Mouse (Mus musculus): ENCODE results near the gene Rnf145.
"Not testable (repeated sequence)": the region's sequence is repeated elsewhere in the genome, so short reads cannot be mapped to it uniquely, and the experiment has no call there.

Gene Rnf145

DNA sequence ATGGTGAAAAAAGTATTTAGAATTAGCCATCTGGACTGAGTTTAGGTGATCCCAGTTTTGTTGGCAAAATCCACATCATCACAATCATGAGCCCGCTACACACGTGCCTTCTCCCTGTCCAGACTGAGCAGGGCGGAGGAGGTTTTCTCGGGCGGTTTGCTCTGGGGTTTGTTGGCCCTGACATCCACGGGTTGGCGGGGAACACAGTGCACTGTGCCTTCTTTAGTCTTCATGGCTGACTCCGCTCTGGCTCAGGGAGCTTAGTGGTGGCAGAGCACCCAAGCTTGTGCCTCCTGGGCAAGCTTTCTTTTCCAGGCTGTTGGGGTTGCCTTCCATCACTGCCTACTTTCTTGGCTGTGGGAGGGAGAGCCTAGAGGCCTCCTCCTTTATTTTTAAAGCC is 41.6 kb downstream of the Rnf145 start:
- no peak for DNase-seq (ENCODE audit: extremely low read depth, low read depth)

DNA sequence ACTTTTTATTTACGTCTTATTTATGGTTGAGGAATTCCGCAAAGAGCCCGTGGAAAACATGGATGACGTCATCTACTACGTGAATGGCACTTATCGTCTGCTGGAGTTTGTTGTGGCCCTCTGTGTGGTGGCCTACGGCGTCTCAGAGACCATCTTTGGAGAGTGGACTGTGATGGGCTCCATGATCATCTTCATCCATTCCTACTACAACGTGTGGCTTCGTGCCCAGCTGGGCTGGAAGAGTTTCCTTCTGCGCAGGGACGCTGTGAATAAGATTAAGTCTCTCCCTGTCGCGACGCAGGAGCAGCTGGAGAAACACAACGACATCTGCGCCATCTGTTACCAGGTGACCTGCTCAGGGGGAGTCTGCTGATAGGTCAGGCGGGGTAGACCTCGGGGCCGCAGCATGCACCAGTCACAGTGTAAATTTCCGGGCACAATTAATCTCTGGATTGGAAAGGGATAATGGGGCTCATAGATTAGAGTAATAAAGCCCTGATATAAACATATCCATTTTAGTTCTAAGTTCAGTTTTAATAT is 42.8 kb downstream of the Rnf145 start:
- no peak for DNase-seq (ENCODE audit: extremely low read depth, low read depth)

DNA sequence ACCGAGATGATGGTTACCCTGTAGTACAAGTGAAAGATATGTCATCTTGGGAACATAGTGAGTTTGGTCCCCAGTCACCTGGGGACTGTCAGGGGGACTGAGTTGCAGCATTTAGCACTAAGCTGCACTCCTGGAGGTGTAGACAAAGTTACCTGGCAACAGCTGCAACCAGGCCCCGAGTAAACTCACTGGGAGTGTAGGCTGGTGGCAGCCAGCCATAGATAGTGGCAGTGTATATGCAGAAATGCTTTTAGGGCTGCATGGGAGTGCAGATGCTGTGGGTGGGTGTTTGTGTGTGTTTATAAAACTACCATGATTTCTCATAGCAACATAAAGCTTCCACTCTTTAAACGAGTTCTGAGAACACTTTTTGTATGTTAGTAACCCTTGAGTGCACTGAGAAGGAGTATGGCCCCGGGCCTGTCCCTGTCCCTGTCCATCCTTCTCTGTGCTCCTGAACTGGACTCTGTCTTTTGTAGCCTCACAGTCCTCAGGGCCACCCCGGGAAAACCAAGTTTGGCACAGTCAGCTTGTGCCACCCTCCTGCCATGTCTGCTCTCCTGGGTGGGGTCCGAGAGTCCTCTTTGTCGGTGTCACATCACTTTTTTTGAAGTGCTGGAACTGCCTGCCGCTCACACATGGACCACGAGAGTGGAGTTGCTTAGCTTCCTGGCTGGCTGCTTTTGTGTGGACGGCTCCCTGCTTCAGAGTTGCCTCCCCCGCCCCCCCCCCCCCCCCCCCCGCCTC is 43.8 kb downstream of the Rnf145 start:
- no peak for DNase-seq (ENCODE audit: extremely low read depth, low read depth)

DNA sequence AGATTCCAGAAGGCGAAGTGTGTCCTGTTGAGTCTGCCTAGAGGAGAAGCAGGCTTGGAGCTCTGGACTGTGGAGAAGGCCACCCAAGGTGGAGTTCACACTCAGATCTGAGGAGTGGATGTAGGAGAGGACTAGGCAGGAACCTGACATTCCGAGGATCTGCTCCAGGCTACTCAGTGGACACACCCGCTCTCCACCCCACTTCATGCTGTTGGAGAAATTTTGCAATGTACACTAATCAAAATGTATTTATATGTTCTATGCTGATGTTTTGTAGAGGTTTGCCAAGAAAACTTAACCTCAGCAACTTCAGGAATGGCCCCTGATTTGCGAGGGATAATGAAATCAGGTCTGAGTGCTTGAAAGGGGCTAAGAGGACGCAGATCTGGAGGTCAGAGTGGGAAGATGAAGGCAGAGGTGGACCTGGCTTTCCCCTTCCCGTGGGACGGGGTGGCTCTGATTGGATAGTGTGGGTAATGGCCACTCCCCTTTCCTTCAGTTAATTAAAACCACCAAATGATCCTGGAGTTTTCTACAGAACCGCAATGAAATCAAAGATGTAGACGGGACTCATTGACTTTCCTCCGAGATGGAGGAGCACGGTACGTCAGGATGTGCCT is 45.6 kb downstream of the Rnf145 start:
- DNase-seq (ENCODE audit: extremely low read depth, low read depth) = no peak

DNA sequence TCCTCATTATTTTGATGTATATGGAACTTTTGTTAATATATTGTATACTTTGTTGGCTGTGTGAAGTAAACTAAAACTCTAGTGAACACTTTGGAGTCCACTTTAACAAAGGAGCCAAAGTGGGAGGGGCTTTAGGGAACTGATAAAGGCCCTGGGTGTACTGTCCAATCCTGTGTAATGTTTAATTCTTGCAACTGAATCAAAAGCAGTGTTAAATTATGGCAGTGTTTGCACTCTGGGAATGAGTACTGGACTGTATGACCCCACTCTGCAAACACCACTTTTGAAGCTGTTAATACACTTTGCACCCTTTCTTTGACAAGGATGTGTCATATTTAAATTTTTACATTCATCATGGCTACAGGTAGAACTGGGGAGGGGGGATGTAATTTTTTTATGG is 46.2 kb downstream of the Rnf145 start:
- DNase-seq (ENCODE audit: extremely low read depth, low read depth) = no peak

DNA sequence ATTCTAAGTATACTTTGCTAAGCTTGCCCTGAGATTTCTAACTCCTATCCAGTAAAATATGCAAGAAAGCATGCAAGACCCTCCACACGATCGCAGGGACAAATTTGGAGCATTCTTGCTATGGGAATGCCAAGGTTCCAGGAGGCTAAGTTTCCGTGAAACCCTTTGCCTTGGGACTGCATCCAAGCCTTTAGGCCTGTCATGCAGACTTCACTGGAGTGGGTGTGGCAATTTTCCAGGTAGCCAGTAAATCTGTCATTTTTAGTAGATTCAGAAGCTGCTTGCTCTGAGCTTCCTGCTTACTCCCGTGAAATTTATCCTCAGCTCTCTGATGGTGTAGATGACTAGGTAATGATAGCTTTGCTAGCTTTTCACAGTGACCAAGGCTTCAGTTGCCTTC is 51.6 kb downstream of the Rnf145 start:
- not testable (repeated sequence) for DNase-seq (ENCODE audit: extremely low read depth, low read depth)

DNA sequence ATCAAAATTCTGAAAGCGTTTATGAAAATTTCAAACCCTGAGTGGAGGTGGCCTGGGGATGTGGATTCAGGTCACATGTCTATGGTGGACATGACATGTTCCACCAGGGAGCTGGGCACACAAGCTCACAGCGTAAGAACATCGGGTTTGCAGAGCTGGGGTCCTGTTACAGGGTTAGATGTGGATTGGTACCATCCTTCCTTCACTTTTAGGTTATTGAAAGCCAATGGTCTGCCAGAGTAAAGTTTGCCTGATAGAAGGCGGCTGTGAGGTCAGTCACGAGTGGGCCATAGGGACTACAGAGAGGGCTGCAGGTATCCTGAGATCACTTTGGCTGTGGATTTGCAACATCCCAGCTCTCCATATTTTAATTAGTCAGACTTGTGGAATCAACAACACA is 54.0 kb downstream of the Rnf145 start:
- no peak for DNase-seq (ENCODE audit: extremely low read depth, low read depth)

DNA sequence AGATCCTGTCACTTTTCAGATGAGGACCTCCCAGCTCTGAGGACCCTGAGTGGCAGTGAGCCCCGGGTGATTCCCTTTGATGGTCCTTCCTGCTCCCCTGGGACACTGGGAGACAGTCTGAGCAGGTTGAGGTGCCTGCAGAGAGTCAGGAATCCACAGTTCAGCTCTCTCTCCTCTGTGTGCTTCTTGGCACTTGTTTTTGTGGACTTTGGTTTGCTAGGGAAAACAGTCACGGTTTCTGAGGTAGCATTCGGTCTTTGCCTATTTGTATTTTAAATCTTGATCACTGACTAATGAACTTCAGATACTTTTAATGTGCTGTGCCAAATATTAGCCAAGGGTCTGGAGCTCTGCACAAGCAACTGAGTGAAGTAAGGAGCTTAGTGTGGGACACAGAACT is 54.6 kb downstream of the Rnf145 start:
- DNase-seq (ENCODE audit: extremely low read depth, low read depth) = no peak

DNA sequence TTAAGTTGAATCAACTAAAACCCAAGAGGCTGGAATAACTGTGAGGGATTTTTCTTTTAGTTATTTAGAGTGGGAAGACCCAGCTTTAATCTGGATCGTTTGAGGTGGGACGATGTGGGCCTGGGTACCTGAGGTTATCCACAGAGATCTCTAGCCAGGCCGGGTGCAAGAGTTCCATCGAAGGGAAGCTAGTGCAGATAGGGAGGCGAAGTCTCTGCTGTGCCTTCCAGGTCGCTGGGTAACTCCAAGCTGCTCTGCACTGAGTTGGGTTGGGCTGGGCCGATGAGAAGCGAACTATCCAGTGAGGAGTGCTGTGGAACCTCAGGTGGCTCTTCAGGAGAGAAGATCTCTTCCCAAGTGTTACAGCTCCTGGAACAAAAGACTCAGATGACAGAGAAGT is 55.6 kb downstream of the Rnf145 start:
- DNase-seq (ENCODE audit: extremely low read depth, low read depth) = no peak

DNA sequence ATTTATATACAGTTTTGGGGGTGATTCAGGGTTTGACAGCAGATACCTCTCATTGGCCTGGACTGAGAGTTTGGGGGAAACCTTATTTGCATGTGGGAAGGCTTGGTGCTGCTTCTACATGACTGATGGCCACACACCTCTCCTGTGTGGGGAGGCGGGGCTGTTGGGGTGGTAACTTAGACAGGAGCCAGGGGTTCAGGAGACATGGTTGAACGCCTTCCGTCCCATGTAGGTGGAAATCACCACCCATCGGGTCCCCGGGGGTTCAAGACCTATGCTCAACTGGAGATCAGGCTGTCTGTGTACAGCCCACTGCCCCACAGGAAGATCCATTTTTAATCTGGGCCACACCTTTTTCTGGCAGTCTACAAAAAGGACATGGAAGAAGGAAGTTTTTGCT is 56.1 kb downstream of the Rnf145 start:
- DNase-seq (ENCODE audit: extremely low read depth, low read depth) = no peak

DNA sequence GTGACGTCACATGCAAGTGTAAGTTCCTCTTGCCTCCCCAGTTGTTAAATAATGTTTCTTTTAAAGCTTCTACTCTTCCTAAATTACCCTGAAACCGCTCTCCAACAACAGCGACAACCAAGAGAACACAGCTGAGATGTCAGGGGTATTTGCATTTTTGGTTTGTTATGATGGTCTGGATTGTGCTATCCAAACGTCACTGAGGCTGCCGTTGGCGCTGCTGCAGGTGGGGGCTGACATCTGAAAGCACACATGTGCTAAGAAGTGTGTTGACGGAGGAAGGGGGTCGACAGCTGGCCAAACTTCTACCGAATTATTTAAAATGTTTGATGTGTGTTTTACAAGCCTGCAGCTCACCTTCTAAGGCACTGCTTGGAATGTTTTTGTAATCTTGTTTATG is 59.1 kb downstream of the Rnf145 start:
- DNase-seq (ENCODE audit: extremely low read depth, low read depth) = no peak

DNA sequence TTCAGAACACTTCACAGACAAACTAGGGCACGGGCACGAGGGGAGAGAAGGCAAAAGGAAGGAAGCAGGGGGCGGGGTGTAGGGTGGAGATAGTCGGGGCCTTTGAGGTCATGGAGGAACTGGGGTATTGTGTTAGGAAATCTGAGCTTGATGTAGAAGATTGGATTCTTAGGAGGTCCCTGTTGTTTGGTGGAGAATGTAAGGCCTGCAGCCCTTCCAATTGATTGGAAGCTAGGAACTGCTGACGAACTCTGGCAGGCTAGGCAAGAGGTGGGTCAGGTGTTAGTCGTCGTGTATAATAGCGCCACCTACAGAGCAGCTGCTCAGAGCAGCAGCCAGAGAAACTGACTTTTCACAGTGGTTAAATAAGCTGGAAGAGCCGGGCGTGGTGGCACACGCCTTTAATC is 62.5 kb downstream of the Rnf145 start:
- DNase-seq (ENCODE audit: extremely low read depth, low read depth) = peak; percentile 54

DNA sequence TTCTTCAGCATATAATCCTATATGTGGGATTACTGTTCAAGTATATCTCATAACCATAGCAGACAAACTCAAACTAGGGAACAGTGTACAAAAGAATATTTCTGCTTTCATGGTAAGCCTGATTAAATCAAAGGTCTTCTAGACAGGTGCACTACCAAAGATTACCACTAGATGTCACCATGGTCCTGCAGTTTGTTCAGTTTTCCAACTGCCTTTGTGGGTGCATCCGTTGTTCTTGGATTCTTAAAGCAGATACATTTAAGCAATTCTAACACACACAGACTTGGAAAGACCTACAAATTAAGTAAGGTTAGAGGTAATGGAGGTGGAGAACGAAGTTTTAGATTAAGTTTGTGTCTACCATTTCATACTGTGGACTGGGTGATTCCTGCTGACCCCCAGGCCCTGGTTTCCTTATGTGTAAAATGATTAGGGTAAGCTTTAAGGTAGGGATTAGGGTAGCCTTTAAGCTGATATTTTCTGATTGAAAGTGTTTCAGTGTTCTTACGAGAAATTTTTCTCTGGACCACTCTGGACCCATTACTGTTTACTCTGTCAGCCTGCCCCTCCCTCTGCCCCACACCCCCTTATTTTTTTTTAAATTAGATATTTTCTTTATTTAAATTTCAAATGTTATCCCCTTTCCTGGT is 67.4 kb downstream of the Rnf145 start:
- peak; percentile 53 for DNase-seq (ENCODE audit: extremely low read depth, low read depth)

DNA sequence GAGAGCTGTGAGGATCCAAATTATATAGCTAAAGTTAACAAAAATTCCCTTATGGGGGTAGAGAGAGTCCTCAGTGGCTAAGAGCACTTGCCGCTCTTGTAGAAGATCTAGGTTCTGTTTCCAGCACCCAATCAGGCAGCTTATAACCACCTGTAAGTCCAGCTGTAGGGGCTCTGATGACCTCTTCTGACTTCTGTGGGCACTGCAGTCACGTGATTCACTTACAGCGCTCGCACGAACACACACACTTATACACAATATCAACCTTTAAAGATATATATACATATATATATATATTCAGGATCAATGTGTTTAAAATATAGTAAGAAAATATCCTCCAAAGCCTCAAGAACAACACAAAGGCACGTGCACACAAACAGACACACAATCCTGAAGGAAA is 74.3 kb downstream of the Rnf145 start:
- DNase-seq (ENCODE audit: extremely low read depth, low read depth) = no peak

DNA sequence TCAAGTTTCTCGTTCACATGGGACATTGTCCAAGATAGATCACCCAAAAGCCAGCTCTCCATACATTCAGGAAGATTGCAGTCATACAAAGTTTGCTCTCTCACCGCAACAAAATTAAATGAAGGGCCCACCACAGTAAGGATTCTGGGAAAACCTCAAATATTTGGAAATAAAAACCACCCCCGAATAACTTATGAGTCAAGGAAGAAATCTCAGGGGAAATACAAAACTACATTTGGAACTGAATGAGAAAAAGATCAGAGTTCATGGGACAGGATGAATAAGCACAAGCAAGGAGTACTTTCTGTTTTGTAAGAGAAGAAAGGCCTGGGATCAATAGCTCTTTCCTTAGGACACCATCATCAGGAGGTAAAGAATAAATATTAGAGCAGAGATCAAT is 76.0 kb downstream of the Rnf145 start:
- DNase-seq (ENCODE audit: extremely low read depth, low read depth) = no peak

DNA sequence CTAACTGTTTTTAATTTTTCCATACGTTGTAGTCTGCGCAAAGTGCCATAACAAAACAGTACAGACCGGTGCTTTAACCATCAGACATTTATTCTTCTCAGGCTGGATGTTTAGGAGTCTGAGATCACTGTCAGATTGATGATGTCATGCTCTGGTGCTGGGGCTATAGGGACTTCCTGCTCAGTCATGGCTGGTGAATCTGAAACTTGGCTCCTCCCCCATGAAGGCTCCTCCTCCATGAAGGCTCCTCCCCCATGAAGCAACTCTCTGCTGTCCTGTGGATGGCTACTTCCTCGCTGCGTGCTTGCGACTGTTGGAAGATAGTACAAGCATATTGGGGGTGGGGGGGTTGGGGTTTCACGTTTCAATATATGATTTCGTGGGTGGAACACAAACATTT is 88.1 kb downstream of the Rnf145 start:
- DNase-seq (ENCODE audit: extremely low read depth, low read depth) = no peak

DNA sequence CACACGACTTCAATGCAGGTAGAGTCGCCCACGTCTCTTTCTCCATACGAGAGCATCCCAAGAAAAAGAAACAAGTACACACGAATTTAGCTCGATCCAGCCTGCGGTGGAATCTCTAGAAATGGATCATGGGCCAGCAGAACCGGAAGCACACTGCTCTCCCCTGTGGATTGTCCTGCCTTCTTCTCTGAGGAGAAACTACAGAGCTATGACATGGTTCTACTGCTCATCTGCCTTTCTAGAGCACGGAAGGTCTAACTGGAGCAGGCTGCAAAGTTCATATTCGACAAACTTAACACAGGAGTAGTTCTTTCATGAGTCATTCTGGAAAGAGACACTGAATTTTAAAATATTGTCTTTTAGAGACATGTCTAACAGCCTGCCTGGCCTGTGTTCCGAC is 89.9 kb downstream of the Rnf145 start:
- no peak for DNase-seq (ENCODE audit: extremely low read depth, low read depth)

DNA sequence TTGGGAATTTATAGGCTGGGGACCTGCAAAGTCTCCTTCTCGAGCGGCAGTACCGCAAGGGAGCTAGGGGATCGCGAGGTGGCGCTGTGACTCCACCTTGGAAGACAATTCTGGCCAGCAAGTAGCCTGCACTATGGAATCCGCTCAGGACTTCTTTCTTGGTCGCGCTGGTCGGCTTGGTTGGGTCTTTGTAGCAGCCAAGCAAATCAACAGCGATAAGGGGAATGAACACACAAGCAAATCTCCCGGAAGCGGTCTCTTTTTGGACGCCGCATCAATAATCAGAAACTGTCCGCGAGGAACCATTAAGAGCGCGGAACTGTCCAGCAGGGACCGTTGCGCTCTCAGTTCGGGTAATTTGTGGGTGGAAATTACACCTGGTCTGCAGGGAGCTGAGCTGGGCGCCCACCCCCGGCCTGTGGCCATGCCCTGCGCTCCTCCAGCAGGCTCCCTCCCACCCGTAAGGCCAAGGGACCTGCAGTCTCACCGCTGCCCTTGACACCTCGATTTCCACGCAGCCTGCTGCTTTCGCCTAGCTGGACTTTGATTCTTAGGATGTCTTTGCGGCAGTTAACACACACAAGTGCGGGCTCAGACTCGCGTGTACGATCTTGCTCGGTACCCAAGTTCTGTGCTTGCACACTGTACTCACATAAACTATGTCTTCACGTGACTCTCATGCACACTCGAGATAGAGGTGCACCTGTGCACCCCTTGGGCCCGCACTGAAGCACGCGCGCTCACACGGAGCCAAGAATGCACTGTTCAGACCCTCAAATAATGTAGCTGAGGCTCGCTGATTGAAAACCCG is 92.4 kb downstream of the Rnf145 start:
- no peak for DNase-seq (ENCODE audit: extremely low read depth, low read depth)

DNA sequence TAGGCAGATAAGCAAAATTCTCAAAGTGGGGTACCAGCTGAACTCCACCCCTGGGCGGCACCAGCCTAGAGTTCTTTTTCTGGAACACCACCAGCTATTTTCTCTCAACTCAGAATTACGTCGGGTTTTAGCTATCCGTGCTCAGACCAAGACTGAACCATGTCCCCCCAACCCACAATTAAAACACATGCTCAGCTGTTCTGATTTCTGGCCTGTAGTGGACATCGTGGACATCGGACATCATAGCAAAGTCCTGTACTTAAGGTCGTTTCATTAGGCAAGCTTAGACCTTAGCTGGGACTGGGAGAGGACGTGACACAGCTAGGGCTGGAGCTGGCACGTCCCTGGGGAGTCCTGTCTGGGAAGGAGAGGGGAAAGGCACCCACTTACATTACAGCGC is 93.4 kb downstream of the Rnf145 start:
- DNase-seq (ENCODE audit: extremely low read depth, low read depth) = no peak

DNA sequence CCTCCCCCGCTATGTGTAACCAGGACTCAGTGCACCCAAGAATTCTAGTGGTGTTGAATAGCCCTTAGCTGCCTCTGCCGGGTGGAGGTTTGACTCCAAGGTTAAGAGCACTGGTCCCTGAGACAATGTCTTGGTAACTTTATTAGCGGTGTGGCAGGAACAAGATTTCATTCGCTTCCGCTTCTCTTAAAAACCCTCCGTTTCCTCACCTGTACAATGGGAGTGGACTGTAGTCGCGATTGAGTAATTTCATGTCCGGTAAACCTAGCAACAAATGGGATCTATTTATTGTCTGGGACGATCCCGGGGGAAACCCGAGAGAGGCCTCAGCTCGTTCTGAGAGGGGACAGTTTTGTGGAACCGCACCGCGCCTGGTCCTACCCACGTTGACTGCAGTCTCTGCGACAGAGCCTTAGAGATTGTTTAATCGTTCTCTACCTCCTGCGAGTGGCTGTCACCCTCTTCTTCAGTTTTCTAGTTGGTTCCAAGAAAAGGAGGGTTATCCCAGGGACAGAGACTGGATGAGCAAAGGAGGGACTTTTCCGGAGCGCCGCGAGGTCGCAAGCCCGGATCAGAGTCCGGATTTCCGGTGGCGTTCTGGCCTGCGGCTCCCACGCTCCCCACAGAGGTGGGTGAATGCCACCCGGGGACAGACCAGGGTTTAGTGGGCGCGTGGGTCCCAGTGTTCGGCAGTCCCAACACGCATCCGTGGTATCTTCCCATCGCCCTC is 94.1 kb downstream of the Rnf145 start:
- DNase-seq (ENCODE audit: extremely low read depth, low read depth) = no peak

Data from MEL-GATA-1-ER (cell line).